Mouse (Mus musculus) C2C12 (cell line): ENCODE data around the gene Tex101.

Source experiments
- CEBPB ChIP-seq: IDR thresholded peaks from one replicate; pipeline ENCODE4 v1.6.1; 2011; ENCODE audit warnings: low read depth, mild to moderate bottlenecking, control low read depth, moderate library complexity
- CTCF ChIP-seq: IDR thresholded peaks from one replicate; pipeline ENCODE4 v1.5.1; 2011; ENCODE audit not compliant: control insufficient read depth, insufficient read depth, insufficient read length
- FOSL1 ChIP-seq: IDR thresholded peaks from one replicate; pipeline ENCODE4 v1.8.0; 2011; ENCODE audit warnings: mild to moderate bottlenecking, low read length; ENCODE audit not compliant: poor library complexity, insufficient read depth, severe bottlenecking
- MAX ChIP-seq: IDR thresholded peaks from one replicate; pipeline ENCODE4 v1.6.1; 2011; ENCODE audit warnings: mild to moderate bottlenecking, control low read depth
- MYOD1 ChIP-seq: IDR thresholded peaks from one replicate; pipeline ENCODE4 v1.6.1; 2011; ENCODE audit warnings: low read depth; ENCODE audit not compliant: control insufficient read depth, insufficient read length
- MYOG ChIP-seq: IDR thresholded peaks from one replicate; pipeline ENCODE4 v1.6.1; 2011; ENCODE audit not compliant: control insufficient read depth, insufficient read length; ENCODE audit errors: extremely low read depth
- USF1 ChIP-seq: IDR thresholded peaks from one replicate; pipeline ENCODE4 v1.6.1; 2011; ENCODE audit warnings: low read depth, mild to moderate bottlenecking, control low read depth, moderate library complexity

DNA sequence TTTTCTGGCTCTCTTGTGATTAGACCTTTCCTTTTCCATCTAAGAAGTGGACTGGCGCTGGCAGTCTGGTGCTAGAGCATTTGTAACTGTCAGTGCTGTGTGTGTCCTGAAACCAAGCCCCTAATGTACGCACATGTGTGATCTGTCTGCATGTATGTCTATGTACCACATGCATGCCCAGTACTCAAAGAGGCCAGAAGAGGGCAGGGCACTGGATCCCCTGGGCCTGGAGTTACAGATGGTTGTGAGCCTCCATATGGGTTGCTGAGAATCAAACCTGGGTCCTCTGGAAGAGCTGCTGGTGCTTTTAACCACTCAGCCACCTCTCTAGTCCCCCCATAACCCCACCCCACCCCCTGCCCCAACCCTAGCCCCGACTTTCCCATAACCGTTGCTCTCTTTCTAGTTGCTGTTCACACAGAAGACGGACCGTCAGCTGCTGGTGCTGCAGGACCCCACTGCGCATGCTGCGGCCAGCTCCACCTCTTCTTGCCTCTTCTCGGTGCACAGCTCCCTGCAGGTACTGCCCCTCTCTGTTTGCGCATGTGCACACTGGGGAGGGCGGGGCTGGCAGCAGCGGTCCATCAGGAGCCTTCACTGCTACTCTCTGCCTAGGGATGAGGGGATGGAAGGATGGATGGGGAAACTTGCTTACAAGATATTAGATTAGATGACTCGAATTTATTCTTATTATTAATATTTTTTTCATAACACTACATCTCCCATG, 56.6 kb downstream of the Tex101 start:
- TF ChIP-seq CTCF, result no peak
- no peak for TF ChIP-seq USF1
- no peak for TF ChIP-seq MAX
- TF ChIP-seq FOSL1, result no peak
- no peak for TF ChIP-seq CEBPB
- TF ChIP-seq MYOD1, result no peak
- no peak for TF ChIP-seq MYOG
